Mouse (Mus musculus) olfactory bulb, adult 2 months (tissue): ENCODE results near the gene Anks6.

Experiments
- CTCF ChIP-seq: fragments of 200-500 bp; IDR thresholded peaks from 2 replicates; pipeline ENCODE4 v1.5.1; 2012; ENCODE audit warnings: low read depth, mild to moderate bottlenecking, low read length, moderate library complexity; ENCODE audit not compliant: insufficient read depth
- POLR2A ChIP-seq: fragments of 200-500 bp; IDR thresholded peaks from 2 replicates; pipeline ENCODE4 v1.6.1; 2012; ENCODE audit warnings: mild to moderate bottlenecking, low read depth, low read length, moderate library complexity; ENCODE audit not compliant: insufficient read depth

DNA sequence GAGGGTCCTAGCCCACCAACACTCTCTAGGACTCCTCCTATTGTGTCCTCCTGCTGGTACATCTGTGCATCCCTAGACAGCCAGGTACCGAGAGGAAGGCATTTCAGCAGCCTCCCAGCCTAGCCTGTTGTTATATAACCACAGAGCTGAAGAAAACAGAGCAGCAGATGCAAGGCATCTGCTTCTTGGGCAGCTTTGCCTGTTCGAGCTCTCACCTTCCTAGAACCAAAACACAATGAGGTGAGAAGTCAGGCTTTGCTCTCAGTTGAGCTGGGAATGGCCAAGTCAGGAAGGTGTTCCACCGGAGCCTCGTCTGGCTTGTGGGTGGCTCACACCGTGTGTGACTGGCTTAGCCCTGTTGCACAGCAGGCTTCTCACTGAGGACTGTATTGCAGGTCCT is 74.3 kb downstream of the Anks6 start:
- TF ChIP-seq CTCF, result no peak
- no peak for TF ChIP-seq POLR2A
